Mouse (Mus musculus) ovary, adult 18-20 months (tissue): ENCODE measurements around the gene 2610002M06Rik.

Experiments used
- DNase-seq: peaks from one replicate; pipeline ENCODE4 v3.0.0; 2022; ENCODE audit warnings: low spot score, mixed read lengths

The 2610002M06Rik gene

GRCm38 (mm10) chrX:107816218-107816554 is at the start of gene 2610002M06Rik:
Gene 2610002M06Rik (minus strand): TSS chrX:107816334.
- DNase-seq, result peak; percentile 75

- no peak for DNase-seq
Observed at GRCm38 (mm10) chrX:107858165-107858564, 42.0 kb upstream of the 2610002M06Rik start.

- DNase-seq, result no peak
Observed at GRCm38 (mm10) chrX:107816726-107817125, 592 bp upstream of the 2610002M06Rik start.

- peak; percentile 1 for DNase-seq
Observed at GRCm38 (mm10) chrX:107815502-107816217, 474 bp downstream of the 2610002M06Rik start.

GRCm38 (mm10) chrX:107812120-107812519 is 4.0 kb downstream of the 2610002M06Rik start:
- DNase-seq, result no peak

- DNase-seq, result no peak
Observed at GRCm38 (mm10) chrX:107796919-107797318, 19.2 kb downstream of the 2610002M06Rik start.

GRCm38 (mm10) chrX:107795785-107796184 is 20.3 kb downstream of the 2610002M06Rik start:
- no peak for DNase-seq

- DNase-seq, result no peak
Observed at GRCm38 (mm10) chrX:107792290-107792689, 23.8 kb downstream of the 2610002M06Rik start, which contains the start of gene Tent5d. Gene Tent5d (plus strand): TSS chrX:107792590.

GRCm38 (mm10) chrX:107790750-107791493 is 25.2 kb downstream of the 2610002M06Rik start:
- DNase-seq, result no peak

GRCm38 (mm10) chrX:107790136-107790535 is 26.0 kb downstream of the 2610002M06Rik start:
- no peak for DNase-seq

- no peak for DNase-seq
Observed at GRCm38 (mm10) chrX:107767896-107768295, 48.2 kb downstream of the 2610002M06Rik start.
